Mouse (Mus musculus) CH12.LX (cell line): ENCODE data around the gene Gm29133. TPM values are rescaled to one million over a fixed set of nuclear protein-coding genes. Genes with fewer than 3 reads are reported as not detected.
A peak's percentile ranks its signal among the peaks of the same experiment; 100 is the strongest.

Experiments
- DNase-seq: peaks from one replicate; pipeline ENCODE4 v3.0.0-alpha.2; 2013; ENCODE audit errors: extremely low read depth
- H3K27ac ChIP-seq: 2 replicates; pipeline ENCODE4 v1.5.1; 2012; ENCODE audit warnings: low read depth, mild to moderate bottlenecking, control low read depth, moderate library complexity; ENCODE audit not compliant: insufficient read depth
- H3K27me3 ChIP-seq: replicated peaks from 2 replicates; pipeline ENCODE3; 2012; ENCODE audit warnings: inconsistent platforms
- H3K36me3 ChIP-seq, 2 experiments: replicated peaks in 1 of 2; 2 replicates each; pipeline versions ENCODE3 to v1.6.1; 2012; ENCODE audit warnings: inconsistent platforms in 1 of 2, low read length in 1 of 2, mild to moderate bottlenecking in 1 of 2, mixed read lengths in 1 of 2, moderate library complexity in 1 of 2; ENCODE audit not compliant: control insufficient read depth in 1 of 2, insufficient read depth in 1 of 2
- H3K4me1 ChIP-seq, 2 experiments: 2 replicates each; pipeline ENCODE4 v1.6.1; 2012; ENCODE audit warnings: inconsistent platforms in 1 of 2, moderate library complexity in 1 of 2; ENCODE audit not compliant: insufficient read depth in 2 of 2, control insufficient read depth in 1 of 2
- H3K4me2 ChIP-seq: 2 replicates; pipeline ENCODE4 v1.6.1; 2012; ENCODE audit warnings: low read depth, mild to moderate bottlenecking, control low read depth; ENCODE audit not compliant: poor library complexity, insufficient read depth, severe bottlenecking
- H3K4me3 ChIP-seq, 3 experiments: fragments of 150-350 bp in 1 of 3; sonication (generic) in 1 of 3; replicated peaks in 1 of 3; 2 replicates each; pipeline versions ENCODE3 to v1.5.1; 2011 to 2012; ENCODE audit warnings: low read depth in 2 of 3, low read length in 2 of 3, mild to moderate bottlenecking in 2 of 3, moderate library complexity in 2 of 3, control low read depth in 1 of 3, improper control_type of control experiment in 1 of 3, inconsistent platforms in 1 of 3, mixed read lengths in 1 of 3; ENCODE audit not compliant: poor library complexity in 1 of 3
- H3K79me2 ChIP-seq: replicated peaks from 2 replicates; pipeline ENCODE4 v1.6.1; 2012; ENCODE audit warnings: mild to moderate bottlenecking, moderate library complexity; ENCODE audit not compliant: control insufficient read depth, poor library complexity, insufficient read depth, severe bottlenecking; ENCODE audit errors: extremely low read depth
- H3K9ac ChIP-seq: 2 replicates; pipeline ENCODE4 v1.6.1; 2012; ENCODE audit warnings: low read depth, mild to moderate bottlenecking, control low read depth, moderate library complexity; ENCODE audit not compliant: insufficient read depth
- H3K9me3 ChIP-seq: replicated peaks from 2 replicates; pipeline ENCODE3; 2012; ENCODE audit warnings: low read length, inconsistent platforms, mixed read lengths
- BHLHE40 ChIP-seq: IDR thresholded peaks from 2 replicates; pipeline ENCODE4 v1.6.1; 2011; ENCODE audit warnings: mild to moderate bottlenecking, low read depth, low read length, improper control_type of control experiment
- CHD1 ChIP-seq: IDR thresholded peaks from 2 replicates; pipeline ENCODE4 v1.6.1; 2012; ENCODE audit warnings: low read depth, low read length, improper control_type of control experiment, inconsistent platforms
- CHD2 ChIP-seq: IDR thresholded peaks from 2 replicates; pipeline ENCODE4 v1.6.1; 2011; ENCODE audit warnings: low read length, improper control_type of control experiment
- CTCF ChIP-seq, 2 experiments: IDR thresholded peaks in 1 of 2; conservative IDR thresholded peaks in 1 of 2; 2 replicates each; pipeline ENCODE4 v1.5.1; 2011 to 2012; ENCODE audit warnings: low read depth in 2 of 2, low read length in 2 of 2, improper control_type of control experiment in 1 of 2, inconsistent platforms in 1 of 2, mild to moderate bottlenecking in 1 of 2, moderate library complexity in 1 of 2
- ELF1 ChIP-seq: IDR thresholded peaks from 2 replicates; pipeline ENCODE4 v1.6.1; 2014; ENCODE audit warnings: low read depth, mild to moderate bottlenecking, inconsistent platforms, low read length, improper control_type of control experiment
- ETS1 ChIP-seq: conservative IDR thresholded peaks from 2 replicates; pipeline ENCODE4 v1.6.1; 2012; ENCODE audit warnings: low read depth, mild to moderate bottlenecking, inconsistent platforms, low read length, improper control_type of control experiment, moderate library complexity
- GABPA ChIP-seq: IDR thresholded peaks from 2 replicates; pipeline ENCODE4 v1.6.1; 2012; ENCODE audit warnings: low read depth, low read length, improper control_type of control experiment, inconsistent platforms; ENCODE audit not compliant: insufficient replicate concordance
- IRF4 ChIP-seq: IDR thresholded peaks from 2 replicates; pipeline ENCODE4 v1.6.1; 2014; ENCODE audit warnings: low read depth, mild to moderate bottlenecking, inconsistent platforms, low read length, improper control_type of control experiment
- MAFK ChIP-seq: IDR thresholded peaks from 2 replicates; pipeline ENCODE4 v1.6.1; 2011; ENCODE audit warnings: low read length, improper control_type of control experiment; ENCODE audit not compliant: insufficient replicate concordance
- MYC ChIP-seq: IDR thresholded peaks from 2 replicates; pipeline ENCODE4 v1.6.1; 2011; ENCODE audit warnings: low read depth, mild to moderate bottlenecking, improper control_type of control experiment, low read length
- NRF1 ChIP-seq: IDR thresholded peaks from 2 replicates; pipeline ENCODE4 v1.6.1; 2014; ENCODE audit warnings: low read depth, mild to moderate bottlenecking, inconsistent platforms, low read length, improper control_type of control experiment, moderate library complexity
- PAX5 ChIP-seq: IDR thresholded peaks from 2 replicates; pipeline ENCODE4 v1.6.1; 2012; ENCODE audit warnings: low read length, inconsistent platforms, mixed read lengths
- RAD21 ChIP-seq: IDR thresholded peaks from 2 replicates; pipeline ENCODE4 v1.6.1; 2011; ENCODE audit warnings: low read depth, mild to moderate bottlenecking, low read length, improper control_type of control experiment, moderate library complexity
- RCOR1 ChIP-seq: conservative IDR thresholded peaks from 2 replicates; pipeline ENCODE4 v1.6.1; 2012; ENCODE audit warnings: low read depth, mild to moderate bottlenecking, inconsistent platforms, low read length, improper control_type of control experiment
- SMC3 ChIP-seq: IDR thresholded peaks from 2 replicates; pipeline ENCODE4 v1.6.1; 2011; ENCODE audit warnings: low read depth, low read length, improper control_type of control experiment
- TCF12 ChIP-seq: IDR thresholded peaks from 2 replicates; pipeline ENCODE4 v1.6.1; 2014; ENCODE audit warnings: low read depth, mild to moderate bottlenecking, inconsistent platforms, low read length, improper control_type of control experiment
- ZMIZ1 ChIP-seq: IDR thresholded peaks from 2 replicates; pipeline ENCODE4 v1.6.1; 2012; ENCODE audit warnings: low read depth, mild to moderate bottlenecking, inconsistent platforms, low read length, improper control_type of control experiment
- ZNF384 ChIP-seq: IDR thresholded peaks from 2 replicates; pipeline ENCODE4 v1.6.1; 2012; ENCODE audit warnings: low read depth, low read length, improper control_type of control experiment, inconsistent platforms
- dilution Hi-C: fragments of 300-500 bp; cut with MboI; formaldehyde crosslinking; loops from 2 replicates; pipeline ENCODE4 v1.14.3; 2020; ENCODE audit warnings: low sequenced_read_pairs; ENCODE audit not compliant: extremely low pct_unique_long_range_greater_than_20kb, extremely low pct_ligation_motif_present
- in situ Hi-C: fragments of 300-500 bp; cut with MboI; formaldehyde crosslinking; loops from 3 replicates; pipeline ENCODE4 v1.14.3; 2019; ENCODE audit warnings: low sequenced_read_pairs, low pct_ligation_motif_present, low pct_unique_long_range_greater_than_20kb, mixed read lengths
- polyA plus RNA-seq: library from polyadenylated mRNA; unstranded; fragments of >175 nt; gene quantifications from 2 replicates; pipeline ENCODE4 v1.2.1, GENCODE M21; 2012; ENCODE audit warnings: low read depth; ENCODE audit not compliant: insufficient read length
- total RNA-seq, 2 experiments: library from RNA; depleted of rRNA; stranded (reverse); fragments of 300-350 nt in 1 of 2; fragments of >200 nt in 1 of 2; gene quantifications; 2 replicates each; pipeline ENCODE4 v1.2.3; 2012 to 2014

Gene Gm29133
- total and polyA plus RNA-seq, 3 experiments, result not detected

DNA sequence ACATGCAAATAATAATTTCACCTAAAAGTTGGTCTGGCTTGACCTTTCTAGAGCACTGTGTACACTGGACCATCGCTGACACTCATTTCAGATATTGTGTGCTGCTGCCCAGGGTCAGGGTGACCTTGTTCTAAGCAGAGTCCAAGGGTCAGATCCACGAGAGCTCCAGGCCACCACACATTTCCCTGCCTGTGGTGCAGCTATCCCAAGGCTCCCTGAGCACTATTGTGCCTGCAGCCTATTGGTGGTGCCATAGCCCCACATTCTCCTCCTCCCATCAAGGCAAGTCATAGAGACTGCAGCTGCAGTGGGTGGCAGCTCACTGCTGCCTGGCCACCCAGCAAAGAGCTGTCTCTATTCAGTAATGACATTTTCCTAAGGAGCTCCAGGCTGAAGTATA, 2.7 kb upstream of the Gm29133 start:
- no peak overlapping the region for H3K4me2 ChIP-seq
- H3K36me3 ChIP-seq, result no peaks in the 10 kb centered on the region
- H3K4me1 ChIP-seq, result peaks cover 11 to 32% of the 10 kb centered on the region in 2 experiments
- H3K79me2 ChIP-seq, result no peaks in the 10 kb centered on the region
- peak; percentile 25 for DNase-seq
- no peak overlapping the region for H3K27ac ChIP-seq
- in situ Hi-C loops (loop anchor here (10.0 kb wide), 1 partner anchor 89 kb away; no protein-coding TSS in a partner anchor), dilution Hi-C loops (no loop called here)
- no peak overlapping the region for H3K9ac ChIP-seq
- H3K9me3 ChIP-seq, result no peaks in the 10 kb centered on the region
- TF ChIP-seq MYC (no peak), BHLHE40 (no peak), NRF1 (no peak), MAFK (no peak), SMC3 (peak; percentile 40), RAD21 (peak; percentile 56), ZMIZ1 (no peak), IRF4 (no peak), TCF12 (no peak), PAX5 (no peak), ZNF384 (no peak), GABPA (no peak), CHD2 (no peak), CTCF (conservative IDR thresholded peaks at IDR 0.05 in 1 of 2, IDR thresholded peaks at IDR 0.05 in 1 of 2; ENCODE audit: low read depth in 2 of 2, low read length in 2 of 2) (peak in 1 of 2 experiments; percentile 54; a peak in 2 of 4 replicates)
- no peak overlapping the region for H3K4me3 ChIP-seq
- no peaks in the 10 kb centered on the region for H3K27me3 ChIP-seq

DNA sequence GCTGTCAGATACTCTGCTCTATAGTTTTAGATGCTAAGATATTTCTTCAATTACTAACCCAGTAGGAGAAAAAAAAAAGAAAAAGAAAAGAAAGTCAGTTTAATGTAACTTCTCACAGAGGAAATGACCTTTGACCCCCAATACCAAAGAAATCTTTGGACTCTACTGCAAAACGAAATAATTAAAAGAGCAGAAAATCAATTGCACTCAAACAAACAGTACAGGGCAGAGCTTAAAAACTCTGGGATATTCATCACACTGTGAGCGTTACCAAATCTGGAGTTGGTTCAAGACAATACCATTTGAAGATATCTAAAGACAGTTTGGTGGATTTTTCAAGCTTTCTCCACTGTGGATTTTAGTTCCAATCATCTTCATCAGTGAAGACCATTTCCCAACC, 15.4 kb downstream of the Gm29133 start:
- no peaks in the 10 kb centered on the region for H3K36me3 ChIP-seq
- no peaks in the 10 kb centered on the region for H3K9me3 ChIP-seq
- no peak overlapping the region for H3K4me2 ChIP-seq
- no peak overlapping the region for H3K27ac ChIP-seq
- no peak for DNase-seq
- dilution Hi-C loops (no loop called here), in situ Hi-C loops (no loop called here)
- no peaks in the 10 kb centered on the region for H3K4me1 ChIP-seq
- no peaks in the 10 kb centered on the region for H3K79me2 ChIP-seq
- H3K9ac ChIP-seq, result no peak overlapping the region
- TF ChIP-seq CTCF (conservative IDR thresholded peaks at IDR 0.05 in 1 of 2, IDR thresholded peaks at IDR 0.05 in 1 of 2; ENCODE audit: low read depth in 2 of 2, low read length in 2 of 2), result no peak
- no peak for TF ChIP-seq GABPA
- TF ChIP-seq RCOR1, result no peak
- no peak for TF ChIP-seq CHD1
- no peak for TF ChIP-seq ETS1
- TF ChIP-seq NRF1, result no peak
- TF ChIP-seq BHLHE40, result no peak
- no peak for TF ChIP-seq ZMIZ1
- no peak for TF ChIP-seq ELF1
- no peaks in the 10 kb centered on the region for H3K27me3 ChIP-seq
- no peak overlapping the region for H3K4me3 ChIP-seq
